Mouse (Mus musculus): ENCODE data around the gene Med7.
"Not testable (repeated sequence)": the region's sequence is repeated elsewhere in the genome, so short reads cannot be mapped to it uniquely, and the experiment has no call there.

The Med7 gene

GRCm38 (mm10) chr11:46436760-46437458 lies at the start of gene Med7:
Gene Med7 (plus strand): TSS chr11:46436925.
- peak; percentile 97 for DNase-seq

GRCm38 (mm10) chr11:46387061-46387460 lies 49.7 kb upstream of the Med7 start:
- no peak for DNase-seq

DNA sequence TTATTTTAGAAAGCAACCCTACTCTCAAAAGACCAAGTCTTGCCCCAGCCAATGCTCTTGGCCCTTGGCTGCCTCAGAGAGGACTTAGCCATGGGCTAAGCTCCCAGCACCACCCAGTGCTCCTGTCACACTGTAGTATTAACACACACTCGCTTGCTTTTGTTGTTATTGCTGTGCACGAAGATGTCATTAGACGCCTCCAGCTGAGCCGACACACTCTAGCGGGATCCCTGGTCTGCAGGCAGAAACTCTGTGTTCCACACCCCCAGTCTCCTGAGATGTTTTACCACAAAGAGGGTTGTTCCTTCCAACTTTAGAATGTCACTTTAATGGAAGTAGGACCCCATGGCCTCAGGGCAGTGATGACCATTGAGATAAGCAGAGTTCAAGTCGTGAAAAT lies 48.3 kb upstream of the Med7 start:
- no peak for DNase-seq

- no peak for DNase-seq
Observed at GRCm38 (mm10) chr11:46389336-46390117, 47.2 kb upstream of the Med7 start, which contains the start of gene Itk. Gene Itk (minus strand): TSS chr11:46389515.

GRCm38 (mm10) chr11:46390621-46391020 lies 46.1 kb upstream of the Med7 start:
- no peak for DNase-seq

DNA sequence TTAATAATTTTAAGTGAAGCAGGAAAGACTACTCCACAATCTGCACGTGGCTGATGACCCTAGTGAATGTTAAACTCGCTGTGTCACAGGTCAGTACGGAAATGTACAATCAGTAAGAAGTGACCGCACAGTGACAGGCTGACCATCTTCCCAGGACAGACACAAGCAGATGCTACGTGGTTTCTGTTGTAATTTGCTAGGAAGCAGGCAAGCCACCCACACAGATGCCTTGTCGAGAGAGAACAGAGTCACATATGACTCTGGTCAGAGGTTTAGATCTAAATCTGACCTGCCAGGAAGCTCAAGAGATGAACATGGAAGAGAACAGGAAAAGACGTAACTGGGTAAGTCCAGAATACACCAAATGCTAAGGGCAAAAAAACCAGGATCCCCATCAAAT lies 43.8 kb upstream of the Med7 start:
- no peak for DNase-seq

- no peak for DNase-seq
Observed at GRCm38 (mm10) chr11:46393413-46393812, 43.3 kb upstream of the Med7 start.

GRCm38 (mm10) chr11:46395088-46395487 lies 41.6 kb upstream of the Med7 start:
- no peak for DNase-seq

DNA sequence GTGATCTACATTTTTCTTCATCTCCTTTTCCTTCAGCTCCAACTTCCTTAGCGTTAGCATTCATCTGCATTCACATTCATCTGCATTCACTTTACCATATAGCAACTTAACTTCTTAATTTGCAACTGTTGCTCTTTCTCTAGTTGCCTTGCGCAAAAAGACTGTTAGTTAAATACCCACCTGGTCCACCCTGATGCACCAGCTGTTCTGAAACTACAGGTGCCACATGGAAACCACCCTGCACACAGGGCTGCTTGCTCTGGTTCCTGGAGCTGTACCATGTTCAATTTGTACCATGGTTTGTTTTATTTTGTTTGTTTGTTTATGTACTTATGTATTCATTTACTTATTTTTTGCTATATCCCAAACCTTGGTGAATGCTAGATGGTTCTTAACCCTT lies 41.0 kb upstream of the Med7 start:
- no peak for DNase-seq

DNA sequence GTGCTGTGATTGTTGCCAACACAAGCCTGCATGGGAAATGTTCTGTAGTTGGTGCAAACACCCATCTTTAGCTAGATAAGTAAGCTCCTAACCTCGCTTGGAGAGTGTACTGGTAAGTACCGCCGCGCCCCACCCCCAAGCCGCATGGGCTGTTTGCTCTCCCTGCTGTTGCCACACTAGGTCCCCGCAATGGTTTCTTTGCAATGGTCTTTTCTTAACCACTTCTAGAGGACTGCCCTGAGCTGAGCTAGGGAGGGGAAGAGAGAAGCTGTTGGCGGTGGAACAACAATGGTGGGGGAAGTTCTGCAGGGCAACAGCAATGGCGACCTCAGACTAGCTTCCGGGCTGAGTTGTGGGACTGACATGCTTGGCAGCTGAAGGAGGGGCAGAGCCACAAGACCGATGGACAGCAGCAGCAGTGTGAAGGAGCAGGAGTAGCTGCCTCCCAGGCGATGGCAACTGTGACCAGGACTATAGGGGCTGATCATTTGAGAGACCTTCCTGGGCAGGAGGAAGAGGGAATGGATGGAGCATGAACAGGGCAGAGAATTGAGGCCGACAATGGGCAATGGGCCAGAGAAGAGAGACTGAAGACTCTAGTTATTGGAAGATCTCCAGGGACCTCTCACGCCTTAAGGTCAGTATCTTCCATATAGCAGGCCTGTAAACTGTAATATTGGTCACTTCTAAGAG lies 40.4 kb upstream of the Med7 start, which contains the start of gene Fam71b:
Fam71b (plus strand) TSS at position 393 of the 693 bp plus-strand sequence.
- no peak for DNase-seq

GRCm38 (mm10) chr11:46396860-46397179 lies 39.9 kb upstream of the Med7 start:
- no peak for DNase-seq

GRCm38 (mm10) chr11:46397900-46398299 lies 38.8 kb upstream of the Med7 start:
- DNase-seq = no peak

- no peak for DNase-seq
Observed at GRCm38 (mm10) chr11:46398473-46398872, 38.3 kb upstream of the Med7 start.

DNA sequence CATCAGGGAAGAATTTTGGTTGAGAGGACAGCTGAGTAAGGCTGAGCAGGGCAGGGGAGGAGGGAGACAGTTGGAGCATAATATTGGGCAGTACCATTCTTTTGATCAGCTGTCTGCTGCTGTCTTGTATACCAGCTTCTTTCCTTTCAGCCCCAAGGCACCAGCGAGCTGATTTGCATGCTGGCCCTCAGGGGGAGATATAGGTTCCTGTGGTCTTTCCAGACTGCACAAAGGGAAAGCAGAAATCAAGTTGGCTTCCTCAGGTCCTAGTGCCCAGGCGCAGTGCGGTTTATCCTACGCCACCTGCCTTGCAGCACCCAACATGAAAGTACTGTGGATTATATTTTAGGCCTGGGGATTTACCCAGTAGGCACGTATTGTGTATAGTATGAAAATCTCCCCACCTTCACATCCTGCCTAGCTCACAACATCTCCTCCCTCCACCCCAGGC lies 37.8 kb upstream of the Med7 start:
- no peak for DNase-seq

DNA sequence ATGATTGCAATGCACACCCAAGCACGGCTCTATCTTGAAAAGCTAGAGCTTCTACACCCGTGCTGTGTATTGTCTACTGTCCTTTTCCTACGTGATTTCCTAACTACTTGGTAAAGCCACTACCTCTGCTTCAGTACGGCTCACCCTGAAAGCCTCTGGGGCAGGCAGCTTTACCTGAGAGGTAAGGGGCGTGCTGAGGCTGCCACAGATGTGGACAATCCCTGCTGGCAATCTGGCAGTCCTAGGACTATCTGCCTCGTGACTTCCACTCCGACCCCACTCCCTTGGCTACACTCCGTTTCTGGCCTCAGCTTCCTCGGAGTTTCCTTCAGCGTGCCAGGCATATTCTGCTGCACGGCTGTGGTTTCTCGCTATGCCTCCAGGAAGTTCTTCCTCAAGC lies 35.2 kb upstream of the Med7 start:
- DNase-seq = no peak

DNA sequence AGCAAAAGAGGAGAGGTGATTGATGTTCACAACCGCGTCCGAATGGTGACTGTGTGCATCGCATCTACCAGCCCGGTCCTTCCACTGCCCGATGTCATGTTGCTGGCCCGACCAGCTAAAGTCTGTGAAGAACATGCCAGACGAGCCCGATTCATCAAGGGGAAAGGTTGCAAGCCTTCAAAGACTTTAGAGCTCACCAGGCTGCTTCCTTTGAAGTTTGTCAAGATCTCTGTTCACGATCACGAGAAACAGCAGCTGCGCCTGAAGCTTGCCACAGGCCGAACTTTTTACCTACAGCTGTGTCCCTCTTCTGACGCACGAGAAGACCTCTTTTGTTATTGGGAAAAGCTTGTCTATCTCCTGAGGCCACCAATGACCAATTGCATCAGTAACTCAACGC lies 31.7 kb upstream of the Med7 start:
- no peak for DNase-seq

DNA sequence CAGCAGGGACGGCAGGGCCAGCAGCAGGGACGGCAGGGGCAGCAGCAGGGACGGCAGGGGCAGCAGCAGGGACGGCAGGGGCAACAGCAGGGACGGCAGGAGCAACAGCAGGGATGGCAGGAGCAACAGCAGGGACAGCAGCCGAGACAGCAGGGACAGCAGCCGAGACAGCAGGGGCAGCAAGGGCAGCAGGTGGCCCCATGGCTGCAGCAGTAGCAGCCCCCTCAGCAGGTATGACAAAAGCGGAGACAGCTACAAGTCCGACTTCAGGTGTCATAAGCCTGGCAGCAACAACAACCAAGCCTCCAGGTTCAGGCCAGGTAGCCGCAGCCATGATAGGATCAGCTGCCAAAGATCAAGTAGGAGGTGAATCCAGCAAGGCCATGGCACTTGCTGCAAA lies 30.0 kb upstream of the Med7 start:
- DNase-seq = peak; percentile 41

- DNase-seq = no peak
Observed at GRCm38 (mm10) chr11:46410018-46410563, 26.6 kb upstream of the Med7 start.

DNA sequence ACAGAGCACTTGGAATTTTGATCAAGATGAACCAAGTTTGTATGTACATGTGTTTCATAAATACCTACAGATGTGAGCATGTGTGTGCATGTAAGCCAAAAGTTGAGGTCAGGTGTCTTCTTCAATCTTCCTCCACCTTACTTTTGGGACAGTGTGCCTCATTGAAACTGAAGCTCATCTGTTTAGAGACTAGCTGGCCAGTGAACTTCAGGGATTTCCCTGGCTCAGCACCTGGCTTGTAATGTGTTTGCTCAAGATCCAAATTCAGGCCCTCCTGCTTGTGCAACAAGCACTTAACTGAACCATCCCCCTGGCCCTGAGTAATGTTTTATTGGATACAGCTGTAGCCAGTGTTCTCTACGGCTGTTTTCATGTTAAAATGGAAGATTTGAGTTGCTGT lies 18.3 kb upstream of the Med7 start:
- no peak for DNase-seq

DNA sequence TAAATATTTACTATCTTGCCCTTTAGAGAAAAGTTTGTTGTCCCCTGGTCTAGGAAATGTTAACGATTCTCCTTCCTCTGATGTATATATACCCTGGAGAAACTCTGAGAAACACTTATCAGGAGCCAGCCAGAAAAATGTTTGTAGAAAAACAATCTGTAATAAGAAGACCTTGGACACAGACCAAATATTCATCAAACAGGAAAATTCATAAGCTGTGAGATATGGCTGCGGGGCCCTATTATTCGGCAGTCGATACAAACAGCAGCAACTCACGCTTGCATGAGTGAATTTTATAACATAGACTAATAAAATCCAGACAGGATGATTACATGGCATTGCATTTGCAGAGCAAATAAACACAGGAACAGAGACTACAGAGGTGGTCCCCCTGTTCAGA lies 17.9 kb upstream of the Med7 start:
- no peak for DNase-seq

DNA sequence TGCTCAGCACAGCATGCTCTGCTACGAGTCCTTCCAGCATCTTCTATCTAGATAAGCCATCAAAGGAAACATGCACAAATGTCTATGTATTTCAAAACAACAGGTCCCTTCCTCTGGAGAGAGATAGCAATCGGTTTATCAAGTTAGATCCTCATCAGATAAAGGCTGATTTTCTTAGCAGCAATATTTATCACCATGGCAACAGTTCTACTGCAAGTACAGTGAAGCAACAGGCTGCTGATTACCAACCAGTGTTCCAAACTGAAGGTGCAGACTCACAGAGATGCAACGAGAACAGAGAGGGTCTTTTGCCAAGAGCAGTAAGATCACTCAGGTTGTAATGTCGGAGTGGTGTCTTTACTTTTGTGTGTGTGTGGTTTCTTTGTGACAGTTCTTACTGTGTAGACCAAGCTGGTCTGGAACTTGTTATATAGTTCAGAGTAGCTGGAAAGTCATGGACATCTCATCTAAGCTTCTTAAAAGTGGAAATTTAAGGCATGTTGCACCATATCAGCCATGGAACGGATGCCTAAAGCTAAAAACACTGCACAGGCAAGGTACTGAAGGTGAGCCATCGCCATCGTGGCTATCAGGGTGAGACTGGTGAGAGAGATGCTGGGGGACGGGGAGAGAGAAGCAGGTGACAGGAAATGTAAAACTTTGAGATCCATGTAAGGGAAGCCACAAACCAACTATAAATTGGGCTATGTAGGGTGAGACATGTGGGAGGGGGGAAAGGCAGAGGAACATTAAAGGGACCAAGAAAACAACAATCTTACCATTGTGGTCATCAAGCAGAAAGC lies 15.4 kb upstream of the Med7 start:
- DNase-seq = no peak

GRCm38 (mm10) chr11:46428131-46428530 lies 8.6 kb upstream of the Med7 start:
- DNase-seq = not testable (repeated sequence)

DNA sequence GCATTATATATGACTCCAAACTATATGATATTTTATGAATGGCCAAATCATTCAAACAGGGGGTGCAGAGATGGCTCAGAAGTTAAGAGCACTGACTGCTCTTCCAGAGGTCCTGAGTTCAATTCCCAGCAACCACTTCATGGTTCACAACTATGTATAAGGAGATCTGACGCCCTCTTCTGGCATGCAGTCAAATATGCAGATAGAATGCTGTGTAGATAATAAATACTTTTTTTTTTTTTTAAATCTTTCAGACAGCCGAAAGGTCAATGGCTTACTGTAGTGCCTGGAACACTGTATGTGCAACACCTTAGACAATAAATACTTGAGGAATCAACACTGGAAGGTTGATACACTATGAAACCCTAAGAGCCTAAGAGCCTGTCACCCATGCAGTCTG lies 6.6 kb upstream of the Med7 start:
- DNase-seq = no peak
